Mouse (Mus musculus) T-helper 1 cell (primary cell): ENCODE results near the gene Gramd1b.

ENCODE experiments used
- in situ Hi-C: fragments of 300-600 bp; cut with MboI, MseI; formaldehyde crosslinking; loops from one replicate; pipeline ENCODE4 v1.15.1; 2025; ENCODE audit warnings: high pct_unique_total_duplicates

Gramd1b gene

GRCm38 (mm10) chr9:40458559-40459303 is 72.5 kb downstream of the Gramd1b start:
- in situ Hi-C loops, result no loop called here

- in situ Hi-C loops, result no loop called here
These were observed 73.7 kb downstream of the Gramd1b start for GRCm38 (mm10) chr9:40457448-40457847.

- in situ Hi-C loops, result no loop called here
These were observed 75.0 kb downstream of the Gramd1b start for GRCm38 (mm10) chr9:40456191-40456590.

- in situ Hi-C loops, result no loop called here
These were observed 75.6 kb downstream of the Gramd1b start for GRCm38 (mm10) chr9:40455336-40456185.

GRCm38 (mm10) chr9:40455020-40455335 is 76.2 kb downstream of the Gramd1b start:
- in situ Hi-C loops, result no loop called here

- in situ Hi-C loops, result loop anchor here (5.0 kb wide), 1 partner anchor 37 kb away; no protein-coding TSS in a partner anchor
These were observed 77.3 kb downstream of the Gramd1b start for GRCm38 (mm10) chr9:40453889-40454288.

GRCm38 (mm10) chr9:40452208-40452607 is 79.0 kb downstream of the Gramd1b start:
- in situ Hi-C loops, result loop anchor here (5.0 kb wide), 1 partner anchor 35 kb away; no protein-coding TSS in a partner anchor

- in situ Hi-C loops, result loop anchor here (5.0 kb wide), 1 partner anchor 33 kb away; no protein-coding TSS in a partner anchor
These were observed 80.4 kb downstream of the Gramd1b start for GRCm38 (mm10) chr9:40450776-40451175.

- in situ Hi-C loops, result loop anchor here (5.0 kb wide), 1 partner anchor 33 kb away; no protein-coding TSS in a partner anchor
These were observed 80.8 kb downstream of the Gramd1b start for GRCm38 (mm10) chr9:40450417-40450714.

GRCm38 (mm10) chr9:40449610-40450416 is 81.4 kb downstream of the Gramd1b start:
- in situ Hi-C loops, result loop anchor here (5.0 kb wide), 1 partner anchor 33 kb away; no protein-coding TSS in a partner anchor

- in situ Hi-C loops, result no loop called here
These were observed 82.4 kb downstream of the Gramd1b start for GRCm38 (mm10) chr9:40448646-40449243.

GRCm38 (mm10) chr9:40447265-40447664 is 83.9 kb downstream of the Gramd1b start:
- in situ Hi-C loops, result no loop called here

- in situ Hi-C loops, result no loop called here
These were observed 86.2 kb downstream of the Gramd1b start for GRCm38 (mm10) chr9:40444961-40445360.

- in situ Hi-C loops, result no loop called here
These were observed 88.4 kb downstream of the Gramd1b start for GRCm38 (mm10) chr9:40442784-40443183.

GRCm38 (mm10) chr9:40439973-40440687 is 91.1 kb downstream of the Gramd1b start:
- in situ Hi-C loops, result no loop called here

- in situ Hi-C loops, result no loop called here
These were observed 92.3 kb downstream of the Gramd1b start for GRCm38 (mm10) chr9:40438731-40439526.

- in situ Hi-C loops, result no loop called here
These were observed 93.3 kb downstream of the Gramd1b start for GRCm38 (mm10) chr9:40437891-40438290.

GRCm38 (mm10) chr9:40433286-40433685 is 97.9 kb downstream of the Gramd1b start:
- in situ Hi-C loops, result no loop called here

GRCm38 (mm10) chr9:40430969-40431368 is 100.2 kb downstream of the Gramd1b start:
- in situ Hi-C loops, result no loop called here

GRCm38 (mm10) chr9:40427663-40428062 is 103.5 kb downstream of the Gramd1b start:
- in situ Hi-C loops, result no loop called here
